Mouse (Mus musculus) central nervous system, embryonic 14 days (tissue): ENCODE results near the gene Irx5. TPM values are rescaled to one million over a fixed set of nuclear protein-coding genes. Genes with fewer than 3 reads are reported as not detected.

Experiments
- polyA plus RNA-seq: library from polyadenylated mRNA; depleted of rRNA; stranded (reverse); fragments of >200 nt; gene quantifications from 2 replicates; pipeline ENCODE4 v1.2.3, GENCODE M21; 2012; rRNA removed

Gene Irx5
- polyA plus RNA-seq, result 13.0 and 23.5 TPM in 2 replicates

GRCm38 (mm10) chr8:92357398-92357981 lies at the start of gene Irx5:
TSS of gene Irx5 (plus strand) at chr8:92357625.

